Mouse (Mus musculus): Measurements from ENCODE around the gene Dthd1. TPM values are rescaled to one million over a fixed set of nuclear protein-coding genes. Genes with fewer than 3 reads are reported as not detected.

Gene Dthd1
- not detected for polyA plus RNA-seq (2017; shearing (Covaris generic))

GRCm38 (mm10) chr5:62813402-62814071, at the start of gene Dthd1:
Dthd1 (plus strand) TSS chr5:62813823.

GRCm38 (mm10) chr5:62765784-62766701, 47.6 kb upstream of the Dthd1 start, which contains the start of gene Arap2:
Arap2 (minus strand) TSS chr5:62766159.

Other genes starting within 250 kb of the Dthd1 start
- 306 TPM for gene Arap2, start 47.7 kb upstream of the Dthd1 start, polyA plus RNA-seq (2017; shearing (Covaris generic))